ENCODE assay signal across 9 mouse cellular contexts in genomic region chr2:125893096-125893495, GRCm38 (mm10). TPM values are rescaled to one million over a fixed set of nuclear protein-coding genes. Genes with fewer than 3 reads are reported as not detected.
DNase-seq lines count a peak whose midpoint lies in the region; ATAC-seq lines count a peak whose summit lies in the region.
"Had no signal": no experiment of that assay in that cellular context is flagged by ENCODE, and none has a peak within 500 bp of the region (broad histone marks: within the 10 kb centered on the region; RNA-seq: fewer than 3 reads in every experiment).

No protein-coding gene starts in this region.

- H3K4me1 ChIP-seq in heart, embryonic 12.5 days (replicated peaks) = no peaks in the 10 kb centered on the region
- no peaks in the 10 kb centered on the region for H3K4me1 ChIP-seq in neural tube, embryonic 11.5 days (ENCODE audit: control insufficient read depth, insufficient read depth, low read length)
- no peaks in the 10 kb centered on the region for H3K4me1 ChIP-seq in neural tube, embryonic 15.5 days
- H3K4me1 ChIP-seq: hindbrain, embryonic 15.5 days had no signal

- no peak overlapping the region for H3K27ac ChIP-seq in heart, embryonic 12.5 days (ENCODE audit: poor library complexity, severe bottlenecking)
- H3K27ac ChIP-seq in neural tube, embryonic 11.5 days (ENCODE audit: low read depth, low read length) = no peak overlapping the region
- H3K27ac ChIP-seq in neural tube, embryonic 15.5 days (replicated peaks) = no peak overlapping the region
- H3K27ac ChIP-seq: hindbrain, embryonic 15.5 days had no signal

- H3K36me3 ChIP-seq in heart, embryonic 12.5 days = peaks cover 8% of the 10 kb centered on the region
- no peaks in the 10 kb centered on the region for H3K36me3 ChIP-seq in neural tube, embryonic 11.5 days (ENCODE audit: control insufficient read depth, insufficient read depth, low read length)
- H3K36me3 ChIP-seq in neural tube, embryonic 15.5 days = no peaks in the 10 kb centered on the region
- no peaks in the 10 kb centered on the region for H3K36me3 ChIP-seq in splenic B cell, adult 2 months (ENCODE audit: control insufficient read depth, insufficient read depth, low read length, poor library complexity, severe bottlenecking)

- no peak overlapping the region for H3K4me3 ChIP-seq in heart, embryonic 12.5 days
- no peak overlapping the region for H3K4me3 ChIP-seq in neural tube, embryonic 11.5 days (ENCODE audit: low read depth, low read length)
- no peak overlapping the region for H3K4me3 ChIP-seq in neural tube, embryonic 15.5 days (replicated peaks)
- H3K4me3 ChIP-seq: hindbrain, embryonic 15.5 days had no signal

- DNase-seq in heart, adult 18-20 months = peak; percentile 33 to 72
- DNase-seq in neural tube, embryonic 11.5 days (ENCODE audit: low spot score) = peak; percentile 20
- DNase-seq in adrenal gland, postnatal 14 days = peak; percentile 67
- DNase-seq in hindlimb bud, embryonic 11.5 days (ENCODE audit: extremely low spot score, low read depth, low spot score) = peak; percentile 3
- peak; percentile 38 for DNase-seq in splenic B cell, adult 2 months (ENCODE audit: low read depth, low spot score)

- ATAC-seq in heart, embryonic 12.5 days (ENCODE audit: insufficient number of reproducible peaks, low FRiP score) = no peak
- ATAC-seq in neural tube, embryonic 11.5 days (ENCODE audit: insufficient read depth, low FRiP score, low TSS enrichment) = no peak
- no peak for ATAC-seq in neural tube, embryonic 15.5 days (ENCODE audit: low FRiP score)
- ATAC-seq in erythroid progenitor cell, adult 5-6 weeks (replicated peaks; ENCODE audit: low FRiP score, poor library complexity, severe bottlenecking) = no peak

- H3K27me3 ChIP-seq in heart, embryonic 12.5 days (replicated peaks) = no peaks in the 10 kb centered on the region
- H3K27me3 ChIP-seq in neural tube, embryonic 11.5 days (ENCODE audit: control insufficient read depth, insufficient read depth, low read length) = no peaks in the 10 kb centered on the region
- no peaks in the 10 kb centered on the region for H3K27me3 ChIP-seq in neural tube, embryonic 15.5 days (replicated peaks)
- no peaks in the 10 kb centered on the region for H3K27me3 ChIP-seq in splenic B cell, adult 2 months (ENCODE audit: control insufficient read depth, insufficient read depth, low read length, poor library complexity, severe bottlenecking)
- H3K27me3 ChIP-seq: hindbrain, embryonic 15.5 days had no signal

- WGBS in heart, embryonic 12.5 days = 45% methylated on average over 6 of the region's 6 CpGs
- 57% methylated on average over 6 of the region's 6 CpGs for WGBS in neural tube, embryonic 11.5 days
- WGBS in neural tube, embryonic 15.5 days = 37% methylated on average over 6 of the region's 6 CpGs

- no peaks in the 10 kb centered on the region for H3K9me3 ChIP-seq in heart, embryonic 12.5 days (replicated peaks)
- no peaks in the 10 kb centered on the region for H3K9me3 ChIP-seq in neural tube, embryonic 11.5 days (ENCODE audit: control insufficient read depth, low read length)
- H3K9me3 ChIP-seq in neural tube, embryonic 15.5 days (replicated peaks) = no peaks in the 10 kb centered on the region
- H3K9me3 ChIP-seq: hindbrain, embryonic 15.5 days had no signal

- no peak overlapping the region for H3K4me2 ChIP-seq in heart, embryonic 12.5 days
- H3K4me2 ChIP-seq in neural tube, embryonic 11.5 days (ENCODE audit: low read depth) = no peak overlapping the region
- no peak overlapping the region for H3K4me2 ChIP-seq in neural tube, embryonic 15.5 days
- H3K4me2 ChIP-seq: hindbrain, embryonic 15.5 days had no signal

- no peak overlapping the region for H3K9ac ChIP-seq in heart, embryonic 12.5 days
- H3K9ac ChIP-seq in neural tube, embryonic 11.5 days (ENCODE audit: low read length) = no peak overlapping the region
- no peak overlapping the region for H3K9ac ChIP-seq in neural tube, embryonic 15.5 days (replicated peaks)
- H3K9ac ChIP-seq: hindbrain, embryonic 15.5 days had no signal

RNA-seq across cellular contexts. Expression of gene Cops2, which starts 34.2 kb away (rescaled TPM):
- total RNA-seq in heart, adult 18-20 months (2021) = 10 to 100 TPM; 84.1 to 89.4 TPM
- polyA plus RNA-seq in heart, embryonic 12.5 days (2016; fragmentation: Nextera tagmentation; extraction: Ambion mirVana) = 74.3 and 75.7 TPM in 2 replicates
- 109 and 115 TPM in 2 replicates for polyA plus RNA-seq in neural tube, embryonic 11.5 days (2014; fragmentation: Nextera tagmentation; extraction: Ambion mirVana)
- 58.0 and 66.4 TPM in 2 replicates for polyA plus RNA-seq in neural tube, embryonic 15.5 days (2015; fragmentation: Nextera tagmentation; extraction: Ambion mirVana)
- total RNA-seq in adrenal gland, postnatal 14 days (2021) = 128 and 137 TPM in 2 replicates
- total RNA-seq in erythroid progenitor cell, adult 5-6 weeks (2015; ENCODE audit: low replicate concordance) = 60.5 and 85.1 TPM in 2 replicates
- 143 and 182 TPM in 2 replicates for total RNA-seq in erythroid progenitor cell, adult 5-6 weeks (2017; ENCODE audit: low replicate concordance)

RNA-seq across cellular contexts. Expression of gene Galk2, which starts 34.2 kb away (rescaled TPM):
- total RNA-seq in heart, adult 18-20 months (2021) = 10 to 100 TPM; 12.1 to 12.7 TPM
- polyA plus RNA-seq in heart, embryonic 12.5 days (2016; fragmentation: Nextera tagmentation; extraction: Ambion mirVana) = 34.2 and 35.0 TPM in 2 replicates
- polyA plus RNA-seq in neural tube, embryonic 11.5 days (2014; fragmentation: Nextera tagmentation; extraction: Ambion mirVana) = 29.9 and 31.1 TPM in 2 replicates
- polyA plus RNA-seq in neural tube, embryonic 15.5 days (2015; fragmentation: Nextera tagmentation; extraction: Ambion mirVana) = 34.1 and 37.9 TPM in 2 replicates
- total RNA-seq in adrenal gland, postnatal 14 days (2021) = 45.1 and 48.4 TPM in 2 replicates
- 1.1 and 5.0 TPM in 2 replicates for total RNA-seq in erythroid progenitor cell, adult 5-6 weeks (2015; ENCODE audit: low replicate concordance)
- 4.0 and 17.5 TPM in 2 replicates for total RNA-seq in erythroid progenitor cell, adult 5-6 weeks (2017; ENCODE audit: low replicate concordance)

Comparison
In these comparisons a context has a peak if more than half of its experiments do, and no peak if none do; other contexts are left out.
1. DNase-seq: peak in every context shown above with its lines; median percentile 67 in adrenal gland, postnatal 14 days; 52 in heart, adult 18-20 months; 38 in splenic B cell, adult 2 months; 20 in neural tube, embryonic 11.5 days; 3 in hindlimb bud, embryonic 11.5 days.